Mouse (Mus musculus): ENCODE results near the gene Bmp6.

The Bmp6 gene

GRCm38 (mm10) chr13:38511979-38512378, 167.1 kb downstream of the Bmp6 start:
- CTCF ChIA-PET = no interaction called here

- CTCF ChIA-PET = no interaction called here
These were observed 169.0 kb downstream of the Bmp6 start for GRCm38 (mm10) chr13:38513921-38514320.

GRCm38 (mm10) chr13:38515431-38515830, 170.5 kb downstream of the Bmp6 start:
- CTCF ChIA-PET = no interaction called here

GRCm38 (mm10) chr13:38515845-38516244, 170.9 kb downstream of the Bmp6 start:
- CTCF ChIA-PET = interaction anchor here (0.6 kb wide), 1 partner anchor 12 kb away, joined by 4 read pairs; no protein-coding TSS in a partner anchor

- CTCF ChIA-PET = interaction anchor here (0.6 kb wide), 1 partner anchor 13 kb away, joined by 4 read pairs; no protein-coding TSS in a partner anchor
These were observed 171.7 kb downstream of the Bmp6 start for GRCm38 (mm10) chr13:38516582-38516981.

- CTCF ChIA-PET = no interaction called here
These were observed 175.4 kb downstream of the Bmp6 start for GRCm38 (mm10) chr13:38520299-38520698.

- CTCF ChIA-PET = no interaction called here
These were observed 177.2 kb downstream of the Bmp6 start for GRCm38 (mm10) chr13:38522056-38522654.

- CTCF ChIA-PET = no interaction called here
These were observed 178.3 kb downstream of the Bmp6 start for GRCm38 (mm10) chr13:38523231-38523630.

GRCm38 (mm10) chr13:38525261-38525660, 180.4 kb downstream of the Bmp6 start:
- CTCF ChIA-PET = no interaction called here

GRCm38 (mm10) chr13:38526116-38526515, 181.2 kb downstream of the Bmp6 start:
- CTCF ChIA-PET = no interaction called here

GRCm38 (mm10) chr13:38527041-38527796, 182.3 kb downstream of the Bmp6 start:
- CTCF ChIA-PET = no interaction called here

- CTCF ChIA-PET = no interaction called here
These were observed 183.1 kb downstream of the Bmp6 start for GRCm38 (mm10) chr13:38527797-38528650.

- CTCF ChIA-PET = no interaction called here
These were observed 183.9 kb downstream of the Bmp6 start, which contains the start of gene Txndc5 for GRCm38 (mm10) chr13:38528687-38529294. Gene Txndc5, minus strand, starts transcription at chr13:38528824.

GRCm38 (mm10) chr13:38529576-38529975, 184.7 kb downstream of the Bmp6 start:
- CTCF ChIA-PET = no interaction called here

- CTCF ChIA-PET = interaction anchor here (0.8 to 1.2 kb wide), 2 partner anchors 13 to 30 kb away, joined by 3 to 4 read pairs; no protein-coding TSS in a partner anchor
These were observed 186.6 kb downstream of the Bmp6 start for GRCm38 (mm10) chr13:38531498-38531897.

GRCm38 (mm10) chr13:38533461-38533860, 188.6 kb downstream of the Bmp6 start:
- CTCF ChIA-PET = interaction anchor here (0.6 kb wide), 1 partner anchor 29 kb away, joined by 3 read pairs; no protein-coding TSS in a partner anchor

GRCm38 (mm10) chr13:38534016-38534415, 189.1 kb downstream of the Bmp6 start:
- CTCF ChIA-PET = no interaction called here

GRCm38 (mm10) chr13:38534731-38535130, 189.8 kb downstream of the Bmp6 start:
- CTCF ChIA-PET = no interaction called here

- CTCF ChIA-PET = no interaction called here
These were observed 192.6 kb downstream of the Bmp6 start for GRCm38 (mm10) chr13:38537521-38537920.

- CTCF ChIA-PET = no interaction called here
These were observed 194.4 kb downstream of the Bmp6 start for GRCm38 (mm10) chr13:38539192-38539900.
